Mouse (Mus musculus): ENCODE data around the gene Stoml3. TPM values are rescaled to one million over a fixed set of nuclear protein-coding genes. Genes with fewer than 3 reads are reported as not detected.

The Stoml3 gene
- total RNA-seq, 2 experiments from 2014 or later: not detected

Other genes with a start within 250 kb of the Stoml3 start
- 5.2 and 6.2 TPM in 2 replicates for gene Nhlrc3, start 25.3 kb upstream of the Stoml3 start, total RNA-seq (2015)
- gene Nhlrc3, start 25.3 kb upstream of the Stoml3 start, total RNA-seq (2017): 7.8 and 8.8 TPM in 2 replicates
- 27.5 and 32.9 TPM in 2 replicates for gene Proser1, start 25.0 kb upstream of the Stoml3 start, total RNA-seq (2015)
- gene Proser1, start 25.0 kb upstream of the Stoml3 start, total RNA-seq (2017): 7.0 and 7.9 TPM in 2 replicates
- gene Frem2, start 168.7 kb downstream of the Stoml3 start, total RNA-seq (2015): not detected in 2 replicates
- gene Frem2, start 168.7 kb downstream of the Stoml3 start, total RNA-seq (2017): not detected in 2 replicates